7 mouse cellular contexts compared by ENCODE assay signal in genomic region chr12:103214270-103214669, GRCm38 (mm10). TPM values are rescaled to one million over a fixed set of nuclear protein-coding genes. Genes with fewer than 3 reads are reported as not detected.
DNase-seq lines count a peak whose midpoint lies in the region; ATAC-seq and TF ChIP-seq lines count a peak whose summit lies in the region.

No protein-coding gene starts in this region.

- ATAC-seq in lung, embryonic 14.5 days (ENCODE audit: insufficient read depth): peak; percentile 83
- peak; percentile 77 for ATAC-seq in midbrain, embryonic 15.5 days (replicated peaks)

- H3K36me3 ChIP-seq in lung, embryonic 14.5 days (ENCODE audit: insufficient read depth): no peaks in the 10 kb centered on the region
- no peaks in the 10 kb centered on the region for H3K36me3 ChIP-seq in midbrain, embryonic 15.5 days (replicated peaks)

- no peak for TF ChIP-seq CTCF in lung, embryonic 14.5 days (IDR thresholded peaks at IDR 0.05; ENCODE audit: low read depth)
- TF ChIP-seq CTCF in brain, embryonic 14.5 days (IDR thresholded peaks at IDR 0.05; ENCODE audit: borderline replicate concordance, extremely low read depth, insufficient read depth, insufficient read length): no peak

- intact Hi-C loops in heart, postnatal 14 days (cut with DNase I): no loop called here

- H3K27ac ChIP-seq in lung, embryonic 14.5 days (ENCODE audit: low read depth): no peak overlapping the region
- H3K27ac ChIP-seq in midbrain, embryonic 15.5 days: peak overlapping the region; percentile 14; the same call in 1 of the 2 replicates

- H3K27me3 ChIP-seq in lung, embryonic 14.5 days (ENCODE audit: insufficient read depth, low read length): no peaks in the 10 kb centered on the region
- H3K27me3 ChIP-seq in midbrain, embryonic 15.5 days (replicated peaks): no peaks in the 10 kb centered on the region

- H3K4me3 ChIP-seq in lung, embryonic 14.5 days (ENCODE audit: low read depth, low read length): no peak overlapping the region
- H3K4me3 ChIP-seq in midbrain, embryonic 15.5 days: no peak overlapping the region

- 20% methylated on average over 10 of the region's 10 CpGs for WGBS in lung, embryonic 14.5 days
- 36% methylated on average over 10 of the region's 10 CpGs for WGBS in midbrain, embryonic 15.5 days

- H3K9me3 ChIP-seq in lung, embryonic 14.5 days (ENCODE audit: low read depth, low read length): no peaks in the 10 kb centered on the region
- no peaks in the 10 kb centered on the region for H3K9me3 ChIP-seq in midbrain, embryonic 15.5 days

- no peak for TF ChIP-seq POLR2A in brain, embryonic 14.5 days (IDR thresholded peaks at IDR 0.05; ENCODE audit: borderline replicate concordance, extremely low read depth, insufficient read depth, insufficient read length, poor library complexity, severe bottlenecking)

- peak; percentile 76 for DNase-seq in lung, embryonic 14.5 days
- DNase-seq in lung, postnatal 36 days: no peak
- DNase-seq in brain, embryonic 14.5 days (ENCODE audit: low read depth): peak; percentile 92
- peak; percentile 25 to 37 for DNase-seq in heart, postnatal 14 days
- no peak for DNase-seq in left cerebral cortex, adult 18-20 months (ENCODE audit: low spot score in 2 of 2)
- no peak for DNase-seq in cerebellum, adult 11-12 months

- H3K9ac ChIP-seq in lung, embryonic 14.5 days: no peak overlapping the region
- H3K9ac ChIP-seq in midbrain, embryonic 15.5 days: no peak overlapping the region

- peaks cover 4% of the 10 kb centered on the region; the same call in 1 of the 2 replicates for H3K4me1 ChIP-seq in lung, embryonic 14.5 days (ENCODE audit: insufficient read depth)
- H3K4me1 ChIP-seq in midbrain, embryonic 15.5 days: peaks cover 14% of the 10 kb centered on the region; the same call in 1 of the 2 replicates

- H3K4me2 ChIP-seq in lung, embryonic 14.5 days: no peak overlapping the region
- H3K4me2 ChIP-seq in midbrain, embryonic 15.5 days: no peak overlapping the region

RNA-seq across cellular contexts. Expression of gene Prima1, which starts 27.7 kb away (rescaled TPM):
- polyA plus RNA-seq in lung, embryonic 14.5 days (2014; fragmentation: Nextera tagmentation; extraction: Ambion mirVana): 0.28 TPM in 1 of 2 replicates, not detected in the other
- 2.3 and 2.6 TPM in 2 replicates for polyA plus RNA-seq in brain, embryonic 14.5 days (2012; rRNA removed)
- under 1 TPM in 1 of 2 experiments, not detected in 1; 0.34 TPM for total RNA-seq in heart, postnatal 14 days (2021)
- 1.2 and 1.5 TPM in 2 replicates for polyA plus RNA-seq in midbrain, embryonic 15.5 days (2015; fragmentation: Nextera tagmentation; extraction: Ambion mirVana)
- total RNA-seq in left cerebral cortex, adult 18-20 months (2021): 1 to 10 TPM; 4.6 to 6.8 TPM

Comparison
In these comparisons a context has a peak if more than half of its experiments do, and no peak if none do; other contexts are left out.
1. DNase-seq: peak in lung, embryonic 14.5 days (single experiment), brain, embryonic 14.5 days (single experiment) and heart, postnatal 14 days (2 of 2); none in lung, postnatal 36 days (single experiment), left cerebral cortex, adult 18-20 months (0 of 2) and cerebellum, adult 11-12 months (single experiment).